Mouse (Mus musculus) kidney, postnatal 36 days (tissue): ENCODE data around the gene Tedc1.

Experiments
- DNase-seq, 2 experiments: peaks; one replicate each; pipeline ENCODE4 v3.0.0; 2021 to 2022; ENCODE audit warnings: mixed read lengths in 2 of 2

Tedc1 gene

GRCm38 (mm10) chr12:113139908-113140615 is 16.2 kb upstream of the Tedc1 start, which contains the start of gene Crip2:
Gene Crip2, plus strand, starts transcription at chr12:113140236.
- DNase-seq = peak; percentile 91 to 93

DNA sequence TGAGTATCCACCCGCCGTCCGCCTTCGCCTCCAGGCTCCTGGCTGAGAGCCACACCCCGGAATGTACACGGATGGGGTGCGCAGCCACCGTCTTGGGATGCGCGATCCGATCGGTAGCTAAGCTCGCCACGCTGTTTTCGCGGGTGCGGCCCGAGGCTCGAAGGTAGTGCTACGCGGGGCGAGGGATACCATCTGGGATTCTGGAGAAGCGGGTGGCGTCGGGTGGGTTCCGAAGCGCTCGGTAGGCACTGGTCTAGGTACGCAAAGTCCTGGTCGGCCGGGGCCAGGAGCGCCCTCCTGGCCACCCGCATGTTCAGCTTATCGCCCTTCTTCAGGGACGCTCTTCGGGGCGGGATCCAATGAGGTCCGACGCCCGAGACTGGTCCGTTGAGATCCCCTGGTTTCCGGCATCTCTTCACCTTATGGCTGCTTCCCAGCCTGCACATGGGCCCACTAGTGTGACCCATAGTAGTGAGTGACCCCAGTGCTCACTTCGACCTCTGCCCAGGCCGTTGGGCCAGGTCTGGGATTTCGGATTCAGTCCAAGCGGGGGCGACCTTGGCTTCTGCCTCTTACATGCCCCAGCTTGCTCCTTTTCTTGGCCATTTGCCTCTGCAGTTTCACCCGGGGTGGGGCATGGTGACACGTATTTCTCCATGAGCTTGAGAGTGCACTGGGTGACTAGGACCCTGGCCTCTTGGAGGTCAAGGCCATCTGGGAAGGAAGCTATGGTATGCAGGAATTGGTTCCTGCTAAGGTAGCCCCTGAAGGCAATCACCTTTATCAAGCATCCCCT is 15.4 kb upstream of the Tedc1 start:
- DNase-seq = peak; percentile 46 to 61

- peak; percentile 74 to 80 for DNase-seq
These were observed 14.7 kb upstream of the Tedc1 start for GRCm38 (mm10) chr12:113141531-113141973.

GRCm38 (mm10) chr12:113142021-113142975 is 13.9 kb upstream of the Tedc1 start:
- peak; percentile 86 to 90 for DNase-seq

DNA sequence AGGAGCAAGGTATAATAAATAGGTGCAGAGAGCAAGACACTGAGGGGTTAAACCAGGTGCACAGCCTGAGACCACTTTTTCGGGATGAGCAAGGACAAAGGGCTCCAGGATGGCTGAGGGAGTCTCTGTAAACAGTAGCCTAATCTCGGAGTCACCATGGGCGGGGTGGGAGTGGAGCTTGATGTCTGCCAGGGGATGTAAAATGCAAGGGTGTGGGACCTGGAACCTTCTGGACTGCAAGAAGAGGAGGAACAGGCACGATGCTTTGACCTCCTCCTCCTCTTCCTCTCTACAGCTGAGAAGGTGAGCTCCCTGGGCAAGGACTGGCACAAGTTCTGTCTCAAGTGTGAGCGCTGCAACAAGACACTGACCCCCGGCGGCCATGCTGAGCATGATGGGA is 13.1 kb upstream of the Tedc1 start:
- DNase-seq = peak; percentile 25 to 34

DNA sequence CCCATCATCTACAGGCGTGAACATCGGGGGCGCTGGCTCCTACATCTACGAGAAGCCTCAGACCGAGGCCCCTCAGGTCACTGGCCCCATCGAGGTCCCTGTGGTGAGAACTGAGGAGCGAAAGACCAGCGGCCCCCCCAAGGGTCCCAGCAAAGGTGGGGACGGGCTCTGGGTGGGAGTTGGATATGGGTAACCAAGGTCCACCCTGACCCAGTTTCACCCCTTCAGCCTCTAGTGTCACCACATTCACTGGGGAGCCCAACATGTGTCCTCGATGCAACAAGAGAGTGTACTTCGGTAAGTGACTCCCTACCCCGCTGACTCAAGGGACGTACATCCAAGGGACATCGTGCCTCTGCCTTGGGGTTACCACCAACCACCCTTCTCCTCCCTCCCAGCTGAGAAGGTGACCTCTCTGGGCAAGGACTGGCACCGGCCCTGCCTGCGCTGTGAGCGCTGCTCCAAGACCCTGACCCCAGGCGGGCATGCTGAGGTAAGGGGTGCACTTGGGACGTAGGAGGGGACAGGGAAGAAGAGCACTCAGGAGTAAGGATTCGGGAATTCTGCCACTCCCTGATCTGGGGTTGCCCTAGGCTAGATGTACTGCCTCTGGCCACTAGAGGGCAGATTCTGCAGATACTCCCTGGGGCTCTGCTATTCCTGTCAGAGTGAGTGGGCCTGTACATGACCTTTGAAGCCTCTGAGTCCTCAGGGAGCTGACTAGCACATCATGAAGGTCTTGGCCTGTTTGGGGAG is 12.0 kb upstream of the Tedc1 start:
- DNase-seq = peak; percentile 54 to 72

GRCm38 (mm10) chr12:113144886-113145285 is 11.3 kb upstream of the Tedc1 start:
- no peak for DNase-seq

DNA sequence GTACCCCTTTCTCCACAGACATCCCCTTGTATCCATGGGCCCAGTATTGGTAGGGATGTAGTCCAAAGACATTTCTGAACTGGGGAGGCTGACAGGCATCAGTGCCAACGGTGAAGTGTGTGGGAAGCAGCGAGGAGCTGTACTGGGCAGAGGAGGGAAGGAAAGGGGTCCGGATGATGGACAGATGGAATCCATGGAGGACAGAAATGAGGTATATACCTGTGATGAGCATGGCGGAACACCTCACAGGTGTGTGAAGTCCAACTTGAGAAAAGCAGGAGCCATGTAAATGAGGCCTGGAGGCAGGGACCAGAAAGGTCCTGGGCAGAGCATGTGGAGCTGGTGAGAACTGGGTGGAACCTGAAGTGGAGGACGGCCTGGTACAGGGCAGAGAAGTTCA is 10.6 kb upstream of the Tedc1 start:
- DNase-seq = no peak

- DNase-seq = peak; percentile 77 to 91
These were observed 9.8 kb upstream of the Tedc1 start, which contains the start of gene Crip1 for GRCm38 (mm10) chr12:113146112-113147057. Gene Crip1, plus strand, starts transcription at chr12:113146316.

- DNase-seq = peak in 1 of 2 experiments; percentile 24
These were observed 8.7 kb upstream of the Tedc1 start for GRCm38 (mm10) chr12:113147481-113147880.

GRCm38 (mm10) chr12:113148381-113149035 is 7.7 kb upstream of the Tedc1 start:
- DNase-seq = peak; percentile 34 to 60

DNA sequence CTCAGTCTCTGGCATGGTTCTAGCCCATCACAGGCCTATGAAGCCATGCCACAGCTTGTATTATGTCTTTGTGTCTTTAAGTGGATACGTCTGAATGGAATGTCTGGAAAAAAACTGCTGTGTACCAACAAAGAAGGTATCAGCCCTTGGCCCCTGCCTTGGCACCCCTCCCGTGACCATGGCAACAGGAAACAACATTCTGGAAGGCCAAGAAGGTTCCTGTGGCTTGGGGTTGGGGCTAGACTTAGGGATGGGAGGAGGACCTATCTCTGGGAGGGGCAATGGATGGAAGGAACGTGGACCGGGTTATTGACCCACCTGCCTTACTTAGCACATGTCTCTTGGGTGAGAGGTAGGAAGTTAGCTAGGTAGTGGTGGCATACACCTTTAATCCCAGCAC is 6.9 kb upstream of the Tedc1 start:
- peak; percentile 43 to 60 for DNase-seq

GRCm38 (mm10) chr12:113149896-113150295 is 6.3 kb upstream of the Tedc1 start:
- no peak for DNase-seq

DNA sequence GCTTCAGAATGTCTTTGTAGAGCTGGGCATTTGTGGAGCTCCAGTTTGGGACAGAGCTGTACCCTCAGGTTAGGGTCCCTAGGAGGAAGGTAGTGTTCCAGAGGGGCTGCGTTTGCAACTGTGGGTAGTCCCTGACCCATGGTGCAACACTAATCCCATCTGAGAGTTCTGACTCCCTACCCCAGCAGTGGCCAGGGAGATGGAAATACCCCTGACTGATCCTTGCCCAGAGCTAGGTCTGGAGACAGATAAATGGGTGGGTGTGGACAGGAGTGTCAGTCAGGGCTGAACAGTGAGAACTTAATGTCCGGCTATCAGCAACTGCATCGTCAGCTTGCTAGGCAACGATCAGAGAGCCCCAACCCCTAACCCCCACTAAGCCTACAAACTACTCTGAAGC is 5.6 kb upstream of the Tedc1 start:
- DNase-seq = no peak

GRCm38 (mm10) chr12:113151046-113151445 is 5.2 kb upstream of the Tedc1 start:
- DNase-seq = peak; percentile 46 to 58

- DNase-seq = peak; percentile 44 to 65
These were observed 4.5 kb upstream of the Tedc1 start for GRCm38 (mm10) chr12:113151661-113152271.

GRCm38 (mm10) chr12:113152272-113152661 is 4.0 kb upstream of the Tedc1 start:
- DNase-seq = peak in 1 of 2 experiments; percentile 31

DNA sequence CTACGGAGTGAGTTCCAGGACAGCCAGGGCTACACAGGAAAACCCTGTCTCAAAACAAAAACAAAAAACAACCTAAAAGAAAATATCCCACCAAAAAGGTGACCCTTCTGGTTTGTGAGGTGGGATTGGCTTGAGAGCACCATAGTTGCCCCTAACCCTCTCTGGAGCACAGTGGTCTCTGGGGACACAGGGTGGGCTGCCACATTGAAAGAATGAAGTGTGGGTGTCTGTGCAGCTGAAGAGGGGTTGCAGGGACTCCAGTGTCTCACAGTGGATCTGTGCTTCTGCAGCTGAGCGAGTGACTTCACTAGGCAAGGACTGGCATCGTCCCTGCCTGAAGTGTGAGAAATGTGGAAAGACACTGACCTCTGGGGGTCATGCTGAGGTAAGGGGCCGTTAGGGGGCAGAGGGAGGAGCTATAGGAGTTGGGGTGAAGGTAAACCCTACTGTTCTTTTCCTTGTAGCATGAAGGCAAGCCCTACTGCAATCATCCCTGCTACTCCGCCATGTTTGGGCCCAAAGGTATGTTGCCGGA is 3.2 kb upstream of the Tedc1 start:
- no peak for DNase-seq

GRCm38 (mm10) chr12:113153971-113154370 is 2.2 kb upstream of the Tedc1 start:
- no peak for DNase-seq

GRCm38 (mm10) chr12:113154747-113155075 is 1.5 kb upstream of the Tedc1 start:
- DNase-seq = no peak
